ENCODE assay signal across 15 mouse cellular contexts in the genomic region with DNA sequence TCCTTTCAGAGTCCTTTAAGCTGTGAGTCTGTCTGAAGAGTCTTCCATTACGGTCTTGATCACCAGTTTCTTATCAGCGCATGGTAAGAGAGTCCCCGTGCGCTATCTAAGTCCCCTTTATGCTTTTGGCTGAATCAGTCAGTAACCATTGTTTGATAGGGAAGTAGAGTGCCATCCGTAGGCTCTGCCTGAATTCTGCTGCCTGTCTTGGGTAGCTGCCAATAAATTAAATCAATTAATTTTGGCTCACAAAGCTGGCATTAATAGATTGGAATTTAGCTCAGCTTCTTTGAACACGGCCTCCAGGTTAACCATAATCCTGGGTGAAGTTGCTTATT. TPM values are rescaled to one million over a fixed set of nuclear protein-coding genes. Genes with fewer than 3 reads are reported as not detected.
DNase-seq lines count a peak whose midpoint lies in the region; ATAC-seq and TF ChIP-seq lines count a peak whose summit lies in the region.
"Had no signal": no experiment of that assay in that cellular context is flagged by ENCODE, and none has a peak within 500 bp of the region (broad histone marks: within the 10 kb centered on the region; RNA-seq: fewer than 3 reads in every experiment).

No protein-coding gene starts in this region.

- H3K4me1 ChIP-seq in forebrain, embryonic 15.5 days = peaks cover 55% of the 10 kb centered on the region
- peaks cover 20 to 31% of the 10 kb centered on the region in 2 experiments for H3K4me1 ChIP-seq in liver, embryonic 14.5 days (replicated peaks; ENCODE audit: control insufficient read depth in 2 of 2, insufficient read depth in 2 of 2, low read length in 1 of 2)
- peaks cover 46% of the 10 kb centered on the region for H3K4me1 ChIP-seq in hindbrain, embryonic 13.5 days (replicated peaks)

- no peak for ATAC-seq in forebrain, embryonic 15.5 days (replicated peaks)
- peak; percentile 80 for ATAC-seq in liver, embryonic 14.5 days (ENCODE audit: insufficient read depth)
- no peak for ATAC-seq in frontal cortex, adult (ENCODE audit: low TSS enrichment)
- no peak for ATAC-seq in hindbrain, embryonic 13.5 days (ENCODE audit: low FRiP score)

- no peak overlapping the region for H3K4me3 ChIP-seq in gastrocnemius, adult 2 months
- no peak overlapping the region for H3K4me3 ChIP-seq in forebrain, embryonic 15.5 days
- H3K4me3 ChIP-seq in liver, embryonic 14.5 days (ENCODE audit: insufficient read depth in 1 of 2, low read depth in 2 of 2, low read length in 2 of 2) = no peak overlapping the region
- no peak overlapping the region for H3K4me3 ChIP-seq in hindbrain, embryonic 13.5 days

- H3K27me3 ChIP-seq in forebrain, embryonic 15.5 days = no peaks in the 10 kb centered on the region
- H3K27me3 ChIP-seq in liver, embryonic 14.5 days (ENCODE audit: control insufficient read depth, insufficient read depth, low read length) = no peaks in the 10 kb centered on the region
- H3K27me3 ChIP-seq in hindbrain, embryonic 13.5 days = no peaks in the 10 kb centered on the region

- DNase-seq in gastrocnemius, adult 2 months = no peak
- no peak for DNase-seq in gastrocnemius, postnatal 36 days
- DNase-seq in Muller cell, postnatal 12 days (ENCODE audit: inconsistent ontology term) = peak; percentile 89
- peak in 1 of 3 experiments; percentile 41 for DNase-seq in liver, embryonic 14.5 days (ENCODE audit: low read depth in 3 of 3, low spot score in 3 of 3)
- DNase-seq in left cerebral cortex, postnatal 4 days = no peak
- DNase-seq: adrenal gland, postnatal 14 days; cerebellum, postnatal 36 days; heart, postnatal 10 days; layer of hippocampus, adult 9-11 months; lung, postnatal 4 days; thymus, postnatal 4 days had no signal

- H3K36me3 ChIP-seq in forebrain, embryonic 15.5 days = no peaks in the 10 kb centered on the region
- no peaks in the 10 kb centered on the region for H3K36me3 ChIP-seq in liver, embryonic 14.5 days (replicated peaks; ENCODE audit: control insufficient read depth, insufficient read depth, low read depth)
- no peaks in the 10 kb centered on the region for H3K36me3 ChIP-seq in hindbrain, embryonic 13.5 days

- intact Hi-C loops in gastrocnemius, adult 2 months (cut with DNase I) = no loop called here
- intact Hi-C loops in gastrocnemius, postnatal 36 days (cut with DNase I) = no loop called here
- intact Hi-C loops in left cerebral cortex, postnatal 4 days (cut with DNase I) = no loop called here

- peak overlapping the region; percentile 6; the same call in 1 of the 2 replicates for H3K27ac ChIP-seq in gastrocnemius, adult 2 months
- H3K27ac ChIP-seq in forebrain, embryonic 15.5 days (replicated peaks) = 0 out of 2 replicates have a peak overlapping the region, but pooled peaks have one; percentile 9
- peak overlapping the region; percentile 28 for H3K27ac ChIP-seq in liver, embryonic 14.5 days
- no peak overlapping the region for H3K27ac ChIP-seq in hindbrain, embryonic 13.5 days
- H3K27ac ChIP-seq: stomach, postnatal 0 days had no signal

- no peak overlapping the region for H3K9ac ChIP-seq in forebrain, embryonic 15.5 days (replicated peaks)
- no peak overlapping the region for H3K9ac ChIP-seq in liver, embryonic 14.5 days (replicated peaks)
- H3K9ac ChIP-seq in hindbrain, embryonic 13.5 days = no peak overlapping the region

- WGBS in forebrain, embryonic 15.5 days = 37% methylated on average over 6 of the region's 6 CpGs
- WGBS in liver, embryonic 14.5 days (ENCODE audit: insufficient replicate concordance) = 19% methylated on average over 6 of the region's 6 CpGs
- WGBS in hindbrain, embryonic 13.5 days = 64% methylated on average over 6 of the region's 6 CpGs

- H3K4me2 ChIP-seq in forebrain, embryonic 15.5 days (replicated peaks) = no peak overlapping the region
- H3K4me2 ChIP-seq in liver, embryonic 14.5 days (ENCODE audit: low read depth) = peak overlapping the region; percentile 34
- no peak overlapping the region for H3K4me2 ChIP-seq in hindbrain, embryonic 13.5 days

- H3K9me3 ChIP-seq in forebrain, embryonic 15.5 days = no peaks in the 10 kb centered on the region
- no peaks in the 10 kb centered on the region for H3K9me3 ChIP-seq in liver, embryonic 14.5 days (ENCODE audit: control insufficient read depth, low read length)
- H3K9me3 ChIP-seq in hindbrain, embryonic 13.5 days = no peaks in the 10 kb centered on the region

- peak; percentile 75 for TF ChIP-seq EP300 in liver, embryonic 14.5 days (IDR thresholded peaks at IDR 0.05; ENCODE audit: low read depth)

- no peak for TF ChIP-seq CTCF in gastrocnemius, adult 2 months (IDR thresholded peaks at IDR 0.05)
- TF ChIP-seq CTCF in liver, embryonic 14.5 days (IDR thresholded peaks at IDR 0.05; ENCODE audit: low read depth) = no peak

RNA-seq across cellular contexts. Expression of a gene that starts 41.6 kb away (rescaled TPM):
- total RNA-seq in gastrocnemius, adult 2 months (2021) = 10 to 100 TPM in 1 of 2 experiments, 1 to 10 TPM in 1; 8.7 to 10.3 TPM
- total RNA-seq in gastrocnemius, postnatal 36 days (2021) = 1 to 10 TPM; 7.7 to 8.9 TPM
- polyA plus RNA-seq in forebrain, embryonic 15.5 days (2015; fragmentation: Nextera tagmentation; extraction: Ambion mirVana) = 17.8 and 18.9 TPM in 2 replicates
- polyA plus RNA-seq in liver, embryonic 14.5 days (2012; rRNA removed) = 2.7 and 3.0 TPM in 2 replicates
- 5.4 and 5.8 TPM in 2 replicates for polyA plus RNA-seq in liver, embryonic 14.5 days (2014; fragmentation: Nextera tagmentation; extraction: Ambion mirVana)
- total RNA-seq in left cerebral cortex, postnatal 4 days (2021) = 10 to 100 TPM; 22.4 to 24.4 TPM
- 11.1 and 12.0 TPM in 2 replicates for polyA plus RNA-seq in hindbrain, embryonic 13.5 days (2015; fragmentation: Nextera tagmentation; extraction: Ambion mirVana)
